Mouse (Mus musculus): ENCODE results near the gene Brwd1. TPM values are rescaled to one million over a fixed set of nuclear protein-coding genes. Genes with fewer than 3 reads are reported as not detected.

Brwd1 gene
- total and polyA plus RNA-seq, 2 experiments from 2014 or later: 151 to 173 TPM

DNA sequence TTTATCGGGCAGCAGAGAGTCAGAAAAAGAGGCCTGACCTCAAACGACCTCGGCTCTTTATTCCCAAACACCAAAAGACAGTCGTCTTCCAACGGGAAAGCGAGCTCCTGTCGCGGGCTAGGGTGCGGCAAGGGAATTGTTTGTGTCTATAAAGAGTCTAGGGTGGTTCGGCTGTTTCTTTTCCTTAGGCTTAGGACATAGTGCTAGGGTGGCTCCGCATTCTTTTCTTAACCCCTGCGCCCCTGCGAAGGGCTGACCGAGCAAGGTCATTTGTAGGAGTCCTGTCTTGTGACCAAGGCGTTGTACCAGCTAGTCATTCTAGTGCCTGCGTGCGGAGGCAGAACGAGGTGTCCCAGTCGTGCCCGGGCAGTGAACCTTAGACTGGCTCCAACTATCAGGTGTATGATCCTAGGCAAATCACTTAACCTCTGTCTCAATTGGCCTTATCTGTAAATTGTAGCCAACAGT, 887 bp upstream of the Brwd1 start:
- TF ChIP-seq CTCF (IDR thresholded peaks at IDR 0.05): no peak
- peaks cover 9% of the 10 kb centered on the region; the same call in 1 of the 2 replicates for H3K36me3 ChIP-seq (ENCODE audit: insufficient read depth, low read length)
- peak overlapping the region; percentile 63 for H3K4me2 ChIP-seq (ENCODE audit: low read depth, low read length, poor library complexity, severe bottlenecking)
- 4% methylated on average over 20 of the region's 20 CpGs for WGBS
- H3K4me1 ChIP-seq (ENCODE audit: insufficient read depth, low read length): peaks cover 6% of the 10 kb centered on the region; the same call in 1 of the 2 replicates
- DNase-seq (ENCODE audit: low spot score) (no peak), ATAC-seq (ENCODE audit: low FRiP score) (no peak)
- peak overlapping the region; percentile 99 for H3K4me3 ChIP-seq (ENCODE audit: low read depth, low read length)
- no peaks in the 10 kb centered on the region for H3K27me3 ChIP-seq (ENCODE audit: insufficient read depth, low read length)
- H3K27ac ChIP-seq (ENCODE audit: low read depth, low read length): peak overlapping the region; percentile 98
- no peaks in the 10 kb centered on the region for H3K9me3 ChIP-seq (ENCODE audit: low read length)
- peak overlapping the region; percentile 100 for H3K9ac ChIP-seq (replicated peaks; ENCODE audit: low read length, poor library complexity, severe bottlenecking)

DNA sequence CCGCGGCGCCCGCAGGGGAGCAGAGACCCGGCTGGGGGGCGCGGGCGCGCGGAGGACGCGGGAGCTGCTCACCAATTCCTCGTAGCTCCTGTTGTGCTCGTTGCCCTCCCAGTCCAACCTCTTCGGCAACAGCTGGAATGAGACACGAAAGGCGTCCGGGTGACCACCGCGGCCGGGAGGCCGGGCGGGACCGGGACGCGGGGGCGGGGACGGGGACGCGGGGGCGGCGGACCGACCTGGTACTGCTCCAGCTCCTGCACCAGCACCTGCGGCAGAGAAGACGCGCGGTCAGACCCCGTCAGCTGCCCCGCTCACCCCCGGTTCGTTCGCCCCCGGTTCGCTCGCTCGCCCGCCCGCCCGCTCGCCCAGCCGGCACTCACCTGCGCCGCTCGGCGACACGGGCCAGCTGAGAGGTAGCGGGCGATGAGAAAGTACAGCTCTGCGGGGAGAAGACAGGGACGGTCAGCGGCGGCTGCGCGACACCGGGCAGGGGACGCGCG, 534 bp downstream of the Brwd1 start:
- DNase-seq (ENCODE audit: low spot score) (no peak), ATAC-seq (ENCODE audit: low FRiP score) (peak; percentile 32)
- WGBS: 0% methylated on average over 30 of the region's 68 CpGs
- Histone ChIP-seq H3K4me2 (ENCODE audit: low read depth, low read length, poor library complexity, severe bottlenecking) (peak overlapping the region; percentile 63), H3K9me3 (ENCODE audit: low read length) (no peaks in the 10 kb centered on the region), H3K4me3 (ENCODE audit: low read depth, low read length) (peak overlapping the region; percentile 99), H3K9ac (replicated peaks; ENCODE audit: low read length, poor library complexity, severe bottlenecking) (peak overlapping the region; percentile 100), H3K27ac (ENCODE audit: low read depth, low read length) (peak overlapping the region; percentile 98), H3K4me1 (ENCODE audit: insufficient read depth, low read length) (peaks cover 6% of the 10 kb centered on the region; the same call in 1 of the 2 replicates), H3K36me3 (ENCODE audit: insufficient read depth, low read length) (peaks cover 9% of the 10 kb centered on the region; the same call in 1 of the 2 replicates), H3K27me3 (ENCODE audit: insufficient read depth, low read length) (no peaks in the 10 kb centered on the region)
- TF ChIP-seq CTCF (IDR thresholded peaks at IDR 0.05): no peak

DNA sequence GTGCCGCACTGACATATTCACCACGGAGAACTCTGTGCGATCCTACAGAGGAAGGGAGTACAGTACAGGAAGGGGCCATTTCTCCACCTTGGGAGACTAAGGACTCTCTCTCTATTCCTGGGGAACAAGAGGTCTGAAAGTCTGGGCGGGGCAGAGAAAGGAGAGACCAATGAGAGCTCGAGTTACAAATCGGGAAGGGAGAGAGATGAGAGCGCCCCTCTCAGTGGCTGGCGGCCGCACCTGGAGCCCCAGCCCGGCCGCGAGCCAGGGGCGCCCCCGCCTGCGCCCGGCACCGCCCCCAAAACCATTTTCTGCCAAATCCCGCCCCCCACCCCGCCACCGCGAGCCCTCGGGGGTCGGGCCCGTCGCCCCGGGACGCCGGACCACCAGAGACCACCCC, 995 bp downstream of the Brwd1 start:
- DNase-seq (ENCODE audit: low spot score): peak; percentile 94
- H3K4me3 ChIP-seq (ENCODE audit: low read depth, low read length): peak overlapping the region; percentile 99
- peak; percentile 1; the same call in 1 of the 2 replicates for TF ChIP-seq CTCF (IDR thresholded peaks at IDR 0.05)
- peak overlapping the region; percentile 100 for H3K9ac ChIP-seq (replicated peaks; ENCODE audit: low read length, poor library complexity, severe bottlenecking)
- H3K9me3 ChIP-seq (ENCODE audit: low read length): no peaks in the 10 kb centered on the region
- H3K4me1 ChIP-seq (ENCODE audit: insufficient read depth, low read length): peaks cover 6% of the 10 kb centered on the region; the same call in 1 of the 2 replicates
- H3K4me2 ChIP-seq (ENCODE audit: low read depth, low read length, poor library complexity, severe bottlenecking): peak overlapping the region; percentile 63
- H3K27ac ChIP-seq (ENCODE audit: low read depth, low read length): peak overlapping the region; percentile 98
- H3K27me3 ChIP-seq (ENCODE audit: insufficient read depth, low read length): no peaks in the 10 kb centered on the region
- WGBS: 6% methylated on average over 7 of the region's 28 CpGs
- peak; percentile 79 for ATAC-seq (ENCODE audit: low FRiP score)
- peaks cover 9% of the 10 kb centered on the region; the same call in 1 of the 2 replicates for H3K36me3 ChIP-seq (ENCODE audit: insufficient read depth, low read length)

DNA sequence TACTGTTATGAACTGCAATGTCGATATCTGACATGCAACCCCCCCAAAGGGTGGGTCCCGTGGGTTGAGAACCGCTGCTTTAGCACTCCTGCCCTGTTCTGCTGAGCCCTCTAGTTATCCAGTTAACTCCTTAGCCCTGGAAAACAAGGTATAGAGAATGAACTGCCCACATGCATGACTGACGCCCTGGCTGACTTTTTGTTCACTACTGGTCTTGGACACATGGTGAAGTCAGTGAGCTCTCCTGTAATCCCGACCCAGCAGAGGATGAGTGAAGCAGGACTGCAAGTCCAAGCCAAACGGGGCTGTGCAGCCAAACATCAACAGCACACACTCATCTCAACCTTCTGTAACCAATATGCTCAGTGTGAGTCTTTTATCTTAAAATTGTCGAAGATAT, 1.8 kb downstream of the Brwd1 start:
- DNase-seq (ENCODE audit: low spot score) (no peak), ATAC-seq (ENCODE audit: low FRiP score) (no peak)
- Histone ChIP-seq H3K4me1 (ENCODE audit: insufficient read depth, low read length) (peaks cover 6% of the 10 kb centered on the region; the same call in 1 of the 2 replicates), H3K9me3 (ENCODE audit: low read length) (no peaks in the 10 kb centered on the region), H3K27me3 (ENCODE audit: insufficient read depth, low read length) (no peaks in the 10 kb centered on the region), H3K4me3 (ENCODE audit: low read depth, low read length) (peak overlapping the region; percentile 99; the same call in 1 of the 2 replicates), H3K36me3 (ENCODE audit: insufficient read depth, low read length) (peaks cover 9% of the 10 kb centered on the region; the same call in 1 of the 2 replicates), H3K4me2 (ENCODE audit: low read depth, low read length, poor library complexity, severe bottlenecking) (no peak overlapping the region), H3K27ac (ENCODE audit: low read depth, low read length) (no peak overlapping the region), H3K9ac (replicated peaks; ENCODE audit: low read length, poor library complexity, severe bottlenecking) (no peak overlapping the region)
- 87% methylated on average over 7 of the region's 7 CpGs for WGBS
- TF ChIP-seq CTCF (IDR thresholded peaks at IDR 0.05): no peak

DNA sequence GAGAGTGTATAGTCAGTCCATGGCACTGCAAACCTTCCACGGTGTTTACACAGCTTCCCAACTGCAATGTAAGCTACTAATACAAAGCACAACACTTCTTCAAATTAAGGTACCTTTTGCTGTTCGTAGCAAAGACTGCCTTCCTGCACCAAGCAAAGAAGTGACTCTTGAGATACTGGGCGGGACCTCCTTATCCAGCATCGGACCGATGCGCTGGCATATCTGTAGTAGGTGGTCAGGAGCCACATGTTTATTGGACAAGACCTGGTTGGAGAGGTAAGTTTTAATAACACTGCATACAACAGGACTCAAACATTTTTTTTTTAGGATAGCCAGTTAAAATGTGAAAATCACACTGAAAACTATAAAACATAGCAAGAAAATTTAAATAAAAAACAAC, 14.0 kb downstream of the Brwd1 start:
- no peak for TF ChIP-seq CTCF (IDR thresholded peaks at IDR 0.05)
- WGBS: 94% methylated on average over 6 of the region's 6 CpGs
- no peak overlapping the region for H3K27ac ChIP-seq (ENCODE audit: low read depth, low read length)
- no peak overlapping the region for H3K9ac ChIP-seq (replicated peaks; ENCODE audit: low read length, poor library complexity, severe bottlenecking)
- DNase-seq (ENCODE audit: low spot score) (no peak), ATAC-seq (ENCODE audit: low FRiP score) (no peak)
- H3K4me2 ChIP-seq (ENCODE audit: low read depth, low read length, poor library complexity, severe bottlenecking): no peak overlapping the region
- no peaks in the 10 kb centered on the region for H3K4me1 ChIP-seq (ENCODE audit: insufficient read depth, low read length)
- H3K27me3 ChIP-seq (ENCODE audit: insufficient read depth, low read length): no peaks in the 10 kb centered on the region
- no peaks in the 10 kb centered on the region for H3K9me3 ChIP-seq (ENCODE audit: low read length)
- H3K4me3 ChIP-seq (ENCODE audit: low read depth, low read length): no peak overlapping the region
- peaks cover 22% of the 10 kb centered on the region for H3K36me3 ChIP-seq (ENCODE audit: insufficient read depth, low read length)

DNA sequence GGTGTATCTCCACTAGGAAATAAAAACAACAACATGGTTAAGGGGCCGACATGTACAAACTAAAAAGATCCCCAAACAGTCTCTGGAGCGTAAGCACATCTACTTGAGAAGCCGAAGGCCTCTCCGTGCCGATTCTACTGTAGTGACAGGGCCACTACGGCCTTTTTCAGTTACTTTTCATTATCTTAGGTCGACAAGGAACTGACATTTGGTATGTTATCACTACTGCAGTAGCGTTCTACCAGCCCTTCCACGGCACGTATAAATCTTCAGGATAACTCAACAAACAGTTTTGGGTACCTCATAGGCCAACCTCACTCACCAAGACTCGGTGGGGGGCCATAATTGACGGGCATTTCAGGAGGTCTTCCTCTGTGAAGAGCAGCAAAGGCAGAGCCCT, 16.2 kb downstream of the Brwd1 start:
- no peak overlapping the region for H3K4me3 ChIP-seq (ENCODE audit: low read depth, low read length)
- no peak overlapping the region for H3K27ac ChIP-seq (ENCODE audit: low read depth, low read length)
- H3K27me3 ChIP-seq (ENCODE audit: insufficient read depth, low read length): no peaks in the 10 kb centered on the region
- H3K36me3 ChIP-seq (ENCODE audit: insufficient read depth, low read length): peaks cover 39% of the 10 kb centered on the region
- TF ChIP-seq CTCF (IDR thresholded peaks at IDR 0.05): no peak
- H3K9me3 ChIP-seq (ENCODE audit: low read length): no peaks in the 10 kb centered on the region
- ATAC-seq (ENCODE audit: low FRiP score) (no peak), DNase-seq (ENCODE audit: low spot score) (no peak)
- no peaks in the 10 kb centered on the region for H3K4me1 ChIP-seq (ENCODE audit: insufficient read depth, low read length)
- no peak overlapping the region for H3K9ac ChIP-seq (replicated peaks; ENCODE audit: low read length, poor library complexity, severe bottlenecking)
- 95% methylated on average over 12 of the region's 12 CpGs for WGBS
- no peak overlapping the region for H3K4me2 ChIP-seq (ENCODE audit: low read depth, low read length, poor library complexity, severe bottlenecking)
